Comparison of ENCODE assay signal across 27 mouse cellular contexts in the genomic region with DNA sequence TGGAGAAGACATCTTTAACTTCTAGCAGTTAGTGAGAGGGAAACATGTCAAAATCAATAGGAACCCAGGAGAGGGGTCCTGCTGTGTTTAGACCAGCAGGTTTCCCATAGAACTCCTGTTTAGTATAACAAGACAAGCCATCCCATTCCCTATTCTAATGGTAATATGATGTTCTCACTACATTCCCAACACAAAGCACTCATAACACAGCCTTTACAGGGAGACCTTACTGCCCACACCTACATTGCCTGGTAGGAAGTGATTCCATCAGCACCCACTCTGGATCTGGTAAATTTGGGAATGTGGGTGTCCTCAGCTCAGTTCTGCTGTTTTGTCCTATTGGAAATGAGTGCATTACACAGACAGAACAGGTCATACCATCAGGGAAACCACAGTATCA.
DNase-seq lines count a peak whose midpoint lies in the region; TF ChIP-seq lines count a peak whose summit lies in the region.
"Had no signal": no experiment of that assay in that cellular context is flagged by ENCODE, and none has a peak within 500 bp of the region (broad histone marks: within the 10 kb centered on the region; RNA-seq: fewer than 3 reads in every experiment).

No protein-coding gene starts in this region.

- H3K27ac ChIP-seq in layer of hippocampus, adult 2 months, result peak overlapping the region; percentile 67
- H3K27ac ChIP-seq: embryonic facial prominence, embryonic 10.5 days; embryonic facial prominence, embryonic 13.5 days; forebrain, embryonic 12.5 days; forebrain, embryonic 15.5 days; heart, embryonic 15.5 days; hindbrain, embryonic 14.5 days; hindbrain, postnatal 0 days had no signal

- no peak overlapping the region for H3K4me3 ChIP-seq in layer of hippocampus, adult 2 months
- H3K4me3 ChIP-seq: embryonic facial prominence, embryonic 10.5 days; embryonic facial prominence, embryonic 13.5 days; erythroblast, embryonic 14.5 days; forebrain, embryonic 12.5 days; forebrain, embryonic 15.5 days; heart, embryonic 12.5 days; heart, embryonic 15.5 days had no signal

- no peak for TF ChIP-seq CTCF in layer of hippocampus, adult 2 months (conservative IDR thresholded peaks at IDR 0.05)

- no peak for DNase-seq in layer of hippocampus, adult 2 months (ENCODE audit: low spot score in 2 of 2)
- no peak for DNase-seq in layer of hippocampus, postnatal 14 days (ENCODE audit: low spot score in 2 of 2)
- peak; percentile 90 for DNase-seq in R1 (ENCODE audit: low read depth, low spot score)
- peak; percentile 44 for DNase-seq in brain, adult 2 months (ENCODE audit: low read depth, low spot score)
- no peak for DNase-seq in lung, postnatal 4 days
- DNase-seq in cerebellum, adult 9-11 months, result no peak
- DNase-seq: adrenal gland, postnatal 10 days; adrenal gland, postnatal 36 days; B cell, adult 2 months; cerebellum, adult 11 months; cerebellum, postnatal 10 days; cerebellum, postnatal 36 days; embryo, embryonic 11 days; gastrocnemius, postnatal 25 days; heart, adult 18-20 months; heart, postnatal 10 days; heart, postnatal 4 days; kidney, adult 18-20 months had no signal

Comparison
In these comparisons a context has a peak if more than half of its experiments do, and no peak if none do; other contexts are left out.
1. DNase-seq: peak in R1 (single experiment) and brain, adult 2 months (single experiment); none in layer of hippocampus, adult 2 months (0 of 2), layer of hippocampus, postnatal 14 days (0 of 2), lung, postnatal 4 days (0 of 2) and cerebellum, adult 9-11 months (single experiment).